Mouse (Mus musculus): Measurements from ENCODE around the gene Dusp8. TPM values are rescaled to one million over a fixed set of nuclear protein-coding genes. Genes with fewer than 3 reads are reported as not detected.

Gene Dusp8
- total RNA-seq, 2 experiments from 2014 or later: 154 to 171 TPM

- peak; percentile 47 to 62 for DNase-seq (ENCODE audit: low spot score in 2 of 2)
- intact Hi-C loops (cut with DNase I): no loop called here
Observed at GRCm38 (mm10) chr7:142088886-142089285, 6.8 kb downstream of the Dusp8 start.

- intact Hi-C loops (cut with DNase I): no loop called here
- DNase-seq (ENCODE audit: low spot score in 2 of 2): no peak
Observed at GRCm38 (mm10) chr7:142087069-142087652, 8.5 kb downstream of the Dusp8 start.

- DNase-seq (ENCODE audit: low spot score in 2 of 2): no peak
- intact Hi-C loops (cut with DNase I): no loop called here
Observed at GRCm38 (mm10) chr7:142086159-142086905, 9.3 kb downstream of the Dusp8 start.

- intact Hi-C loops (cut with DNase I): no loop called here
- DNase-seq (ENCODE audit: low spot score in 2 of 2): peak; percentile 47 to 49
Observed at GRCm38 (mm10) chr7:142084820-142085219, 10.8 kb downstream of the Dusp8 start.

- DNase-seq (ENCODE audit: low spot score in 2 of 2): peak in 1 of 2 experiments; percentile 6
- intact Hi-C loops (cut with DNase I): no loop called here
Observed at GRCm38 (mm10) chr7:142084395-142084794, 11.2 kb downstream of the Dusp8 start.

GRCm38 (mm10) chr7:142083588-142084317, 11.9 kb downstream of the Dusp8 start:
- peak in 1 of 2 experiments; percentile 50 for DNase-seq (ENCODE audit: low spot score in 2 of 2)
- intact Hi-C loops (cut with DNase I): no loop called here

- intact Hi-C loops (cut with DNase I): no loop called here
- peak in 1 of 2 experiments; percentile 6 for DNase-seq (ENCODE audit: low spot score in 2 of 2)
Observed at GRCm38 (mm10) chr7:142082607-142083006, 13.0 kb downstream of the Dusp8 start.

- DNase-seq (ENCODE audit: low spot score in 2 of 2): no peak
- intact Hi-C loops (cut with DNase I): no loop called here
Observed at GRCm38 (mm10) chr7:142082179-142082578, 13.5 kb downstream of the Dusp8 start.

- DNase-seq (ENCODE audit: low spot score in 2 of 2): peak in 1 of 2 experiments; percentile 4
- intact Hi-C loops (cut with DNase I): no loop called here
Observed at GRCm38 (mm10) chr7:142081736-142082135, 13.9 kb downstream of the Dusp8 start.

GRCm38 (mm10) chr7:142080876-142081275, 14.8 kb downstream of the Dusp8 start:
- intact Hi-C loops (cut with DNase I): no loop called here
- DNase-seq (ENCODE audit: low spot score in 2 of 2): no peak

GRCm38 (mm10) chr7:142079365-142079764, 16.3 kb downstream of the Dusp8 start:
- intact Hi-C loops (cut with DNase I): no loop called here
- no peak for DNase-seq (ENCODE audit: low spot score in 2 of 2)

GRCm38 (mm10) chr7:142077138-142077537, 18.5 kb downstream of the Dusp8 start:
- peak in 1 of 2 experiments; percentile 83 for DNase-seq (ENCODE audit: low spot score in 2 of 2)
- intact Hi-C loops (cut with DNase I): no loop called here

- DNase-seq (ENCODE audit: low spot score in 2 of 2): no peak
- intact Hi-C loops (cut with DNase I): loop anchor here (2.0 kb wide), 1 partner anchor 22 kb away; no protein-coding TSS in a partner anchor
Observed at GRCm38 (mm10) chr7:142074146-142074886, 21.3 kb downstream of the Dusp8 start.

- DNase-seq (ENCODE audit: low spot score in 2 of 2): no peak
- intact Hi-C loops (cut with DNase I): no loop called here
Observed at GRCm38 (mm10) chr7:142071717-142072116, 23.9 kb downstream of the Dusp8 start.

- no peak for DNase-seq (ENCODE audit: low spot score in 2 of 2)
- intact Hi-C loops (cut with DNase I): no loop called here
Observed at GRCm38 (mm10) chr7:142071212-142071578, 24.4 kb downstream of the Dusp8 start.

GRCm38 (mm10) chr7:142070458-142071211, 25.0 kb downstream of the Dusp8 start:
- peak; percentile 50 to 71 for DNase-seq (ENCODE audit: low spot score in 2 of 2)
- intact Hi-C loops (cut with DNase I): no loop called here

- DNase-seq (ENCODE audit: low spot score in 2 of 2): no peak
- intact Hi-C loops (cut with DNase I): loop anchor here (10.0 kb wide), 1 partner anchor 216 kb away; no protein-coding TSS in a partner anchor
Observed at GRCm38 (mm10) chr7:142068429-142068828, 27.2 kb downstream of the Dusp8 start.

GRCm38 (mm10) chr7:142060931-142061565, 34.6 kb downstream of the Dusp8 start, which contains the start of gene Mob2:
TSS of gene Mob2 (minus strand) at chr7:142061065.
- DNase-seq (ENCODE audit: low spot score in 2 of 2): peak; percentile 78 to 88
- intact Hi-C loops (cut with DNase I): loop anchor here (10.0 kb wide), 1 partner anchor 224 kb away; no protein-coding TSS in a partner anchor

Measured in left cerebral cortex, postnatal 14 days (tissue).